Mouse (Mus musculus) ovary, adult 18-20 months (tissue): ENCODE results near the gene Ltn1.
A peak's percentile ranks its signal among the peaks of the same experiment; 100 is the strongest.

Experiments
- DNase-seq: peaks from one replicate; pipeline ENCODE4 v3.0.0; 2022; ENCODE audit warnings: low spot score, mixed read lengths

Gene Ltn1

DNA sequence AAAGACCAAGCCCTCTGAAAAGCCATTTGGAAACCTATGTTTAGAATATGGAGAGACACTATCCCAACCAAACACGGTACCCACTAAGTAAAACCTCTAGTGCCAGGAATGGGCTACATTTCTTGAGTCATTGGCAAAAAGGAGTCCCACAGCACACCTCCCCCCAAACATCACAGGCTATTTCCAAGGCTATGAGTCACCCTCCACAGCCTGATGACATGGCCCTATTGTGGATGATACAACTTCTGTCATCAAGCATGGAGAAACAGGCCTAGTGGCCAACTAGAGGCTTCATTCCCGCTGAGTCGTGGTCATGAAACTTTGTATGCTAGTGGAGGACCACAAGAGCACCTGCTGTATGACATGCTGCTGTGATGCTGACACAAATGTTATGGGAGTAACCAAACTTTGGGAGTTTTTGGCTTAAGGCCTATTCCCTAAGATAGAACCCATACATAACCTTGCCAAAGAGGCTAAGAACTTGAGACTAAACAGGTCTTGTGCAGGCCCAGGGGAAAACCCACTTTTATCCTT, 44.9 kb downstream of the Ltn1 start:
- DNase-seq, result no peak

DNA sequence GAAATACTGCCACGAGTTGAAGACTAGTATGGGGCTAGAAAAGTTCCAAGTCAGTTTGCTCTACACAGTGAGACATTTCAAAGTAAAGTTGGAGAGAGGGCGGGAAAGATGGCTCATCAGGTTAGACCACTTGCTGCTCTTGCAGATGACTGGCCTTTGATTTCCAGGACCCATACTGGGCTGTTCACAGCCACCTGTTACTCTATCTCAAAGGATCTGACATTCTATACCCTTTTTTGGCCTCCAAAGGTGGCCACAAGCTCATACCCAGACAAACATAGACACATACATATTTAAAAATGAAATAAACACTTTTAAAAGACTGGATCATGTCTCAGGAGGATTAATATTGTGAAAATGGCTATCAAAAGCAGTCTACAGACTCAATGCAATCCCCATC, 48.0 kb downstream of the Ltn1 start:
- no peak for DNase-seq

DNA sequence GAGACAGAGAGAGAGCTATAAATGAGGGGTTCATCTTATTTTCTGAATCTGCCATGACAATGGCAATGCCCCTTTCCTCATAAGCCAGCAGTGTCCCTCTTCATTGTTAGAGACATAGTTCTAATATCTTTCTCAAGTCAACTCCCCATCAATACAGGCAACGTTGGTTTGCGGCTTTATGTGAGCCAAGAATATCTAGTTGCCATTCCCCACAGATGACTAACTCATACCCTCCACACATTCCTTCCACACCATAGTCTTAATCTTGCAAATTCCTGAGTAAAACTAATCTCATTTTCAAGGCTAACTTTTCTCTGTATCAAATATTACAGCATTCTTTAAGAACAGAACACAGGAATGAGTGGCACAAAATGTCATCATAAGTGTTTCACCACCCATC, 49.4 kb downstream of the Ltn1 start:
- DNase-seq, result no peak

DNA sequence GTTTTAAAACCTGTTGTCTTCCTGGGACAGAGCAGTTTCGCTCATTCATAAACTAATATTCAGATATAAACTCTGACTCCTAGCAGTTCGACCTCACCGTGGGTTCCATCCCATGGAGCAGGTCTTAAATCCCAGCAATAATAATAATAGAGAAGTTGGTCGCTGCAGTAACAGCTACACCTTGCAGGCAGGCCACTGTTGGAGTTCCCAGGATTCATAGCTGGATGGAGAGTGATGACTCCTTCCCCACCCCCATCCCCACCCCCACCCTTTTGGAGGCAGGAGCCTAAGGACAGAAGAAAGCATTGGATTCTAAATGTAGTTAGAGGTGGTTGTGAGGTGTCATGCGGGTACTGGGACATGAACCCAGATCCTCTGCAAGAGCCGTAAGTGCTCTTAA, 66.0 kb downstream of the Ltn1 start:
- no peak for DNase-seq

DNA sequence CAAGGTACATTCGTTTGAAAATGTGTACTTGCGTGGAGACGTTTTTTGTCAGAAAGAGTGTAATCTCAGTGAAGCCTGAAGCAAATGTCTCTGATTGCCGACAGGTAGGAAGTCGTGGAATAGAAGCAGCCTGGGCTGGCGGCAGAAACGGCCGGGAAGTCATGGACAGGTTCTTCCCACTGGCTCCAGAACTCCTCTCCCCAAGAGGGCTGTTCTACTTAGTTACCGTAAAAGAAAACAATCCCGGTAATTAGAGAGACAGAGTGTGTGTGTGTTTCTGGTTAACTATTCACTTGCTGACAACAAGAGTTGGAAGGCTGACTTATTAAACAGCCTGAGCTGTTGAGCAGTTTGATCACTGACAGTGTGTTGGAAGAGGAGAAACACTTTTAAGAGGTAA, 66.4 kb downstream of the Ltn1 start:
- no peak for DNase-seq

DNA sequence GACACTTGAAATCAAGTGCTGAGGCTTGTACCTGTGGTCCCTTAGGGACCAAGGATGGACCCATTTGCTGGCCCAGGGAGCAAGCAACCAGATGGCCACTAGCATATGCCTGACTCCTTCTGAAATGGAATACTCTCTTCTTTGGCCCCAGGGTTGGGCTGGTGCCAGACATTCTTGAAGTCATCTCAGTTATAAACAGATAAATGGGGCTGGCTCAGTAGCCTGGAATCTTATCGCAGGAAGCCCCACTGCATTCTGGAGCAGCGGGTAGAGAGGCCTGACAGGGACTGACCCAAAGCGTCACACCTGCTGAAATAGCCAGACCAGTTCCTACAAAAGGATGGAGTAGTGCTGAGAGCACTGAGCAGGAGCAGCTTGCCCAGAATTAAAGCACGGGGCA, 68.2 kb downstream of the Ltn1 start:
- peak; percentile 16 for DNase-seq

DNA sequence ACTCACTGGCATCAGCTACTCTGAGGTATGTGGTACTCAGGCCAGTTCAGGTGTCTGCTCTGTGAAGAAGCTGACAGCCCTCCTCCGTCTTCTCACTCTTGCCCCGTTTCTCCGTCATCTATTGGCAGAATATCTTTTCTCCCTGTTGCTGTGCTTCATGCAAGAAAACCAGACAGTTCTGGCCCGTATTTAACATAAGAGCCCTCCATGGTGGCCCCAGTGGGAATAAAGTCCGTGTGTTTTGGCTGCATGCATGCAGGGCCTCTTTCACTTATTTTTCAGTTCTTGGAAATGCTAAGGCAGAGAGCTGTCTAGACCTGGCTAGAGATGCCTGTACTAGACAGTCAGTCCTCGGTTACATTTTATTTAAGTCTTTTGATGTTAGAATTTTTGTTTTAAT, 72.3 kb downstream of the Ltn1 start:
- DNase-seq, result no peak

DNA sequence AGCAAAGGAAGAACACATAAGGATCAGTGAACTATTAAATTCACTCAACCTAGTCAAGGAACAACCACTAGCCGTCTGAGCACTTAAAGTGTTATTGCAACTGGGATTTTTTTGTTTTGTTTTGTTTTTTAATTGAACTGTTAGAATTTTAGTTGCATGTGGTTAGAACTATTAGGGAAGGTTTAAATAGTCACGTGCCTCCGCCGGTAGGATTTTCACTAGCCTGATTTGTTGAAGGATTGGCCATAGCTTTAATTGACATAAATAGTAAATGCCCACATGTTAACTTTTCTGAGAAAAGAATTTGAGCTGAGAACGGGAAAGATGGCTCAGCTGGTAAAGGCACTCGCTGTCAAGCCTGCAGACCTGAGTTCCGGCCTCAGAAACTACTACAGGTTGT, 77.7 kb downstream of the Ltn1 start:
- DNase-seq, result no peak

DNA sequence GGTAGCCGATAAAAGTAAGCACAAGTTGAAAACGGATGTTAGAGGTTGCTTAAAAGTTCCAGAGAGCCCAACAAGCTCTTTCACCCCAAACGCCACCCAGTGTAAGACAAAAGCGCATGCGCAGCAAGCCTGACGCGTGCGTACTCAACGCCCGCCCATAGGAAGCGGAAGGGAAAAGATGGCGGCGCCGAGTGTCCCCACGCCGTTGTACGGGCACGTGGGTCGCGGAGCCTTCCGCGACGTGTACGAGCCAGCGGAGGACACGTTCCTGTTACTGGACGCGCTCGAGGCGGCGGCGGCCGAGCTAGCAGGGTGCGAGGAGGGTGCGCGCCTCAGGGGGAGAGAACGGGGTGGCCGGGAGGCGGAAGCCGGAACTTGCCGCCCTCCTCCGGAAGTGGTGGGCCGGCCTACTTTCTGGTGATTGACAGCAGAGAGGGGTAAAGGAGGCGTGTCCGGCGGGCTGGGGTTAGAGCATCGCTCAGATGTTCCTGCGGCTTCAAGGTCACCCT, 78.3 kb downstream of the Ltn1 start, which contains the start of gene N6amt1:
TSS of gene N6amt1 (plus strand) at position 111 of the 509 bp plus-strand sequence.
- DNase-seq, result peak; percentile 92

DNA sequence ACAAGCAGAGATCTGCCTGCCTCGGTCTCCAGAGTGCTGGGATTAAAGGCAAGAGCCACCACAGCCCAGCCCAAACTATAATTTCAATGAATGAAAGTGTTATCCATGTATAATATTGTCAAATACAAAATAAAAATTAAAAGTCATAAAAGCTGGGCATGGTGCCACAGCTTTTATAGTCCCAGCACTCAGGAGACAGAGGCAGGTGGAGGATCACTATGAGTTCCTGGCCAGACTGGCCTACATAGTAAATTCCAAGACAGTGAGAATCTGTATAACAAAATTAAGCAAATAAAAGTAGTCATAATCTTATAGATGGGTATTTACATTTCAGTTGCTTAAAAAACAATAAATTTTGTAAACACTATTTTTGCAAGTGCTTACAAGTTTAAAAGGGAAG, 78.8 kb downstream of the Ltn1 start:
- DNase-seq, result no peak

DNA sequence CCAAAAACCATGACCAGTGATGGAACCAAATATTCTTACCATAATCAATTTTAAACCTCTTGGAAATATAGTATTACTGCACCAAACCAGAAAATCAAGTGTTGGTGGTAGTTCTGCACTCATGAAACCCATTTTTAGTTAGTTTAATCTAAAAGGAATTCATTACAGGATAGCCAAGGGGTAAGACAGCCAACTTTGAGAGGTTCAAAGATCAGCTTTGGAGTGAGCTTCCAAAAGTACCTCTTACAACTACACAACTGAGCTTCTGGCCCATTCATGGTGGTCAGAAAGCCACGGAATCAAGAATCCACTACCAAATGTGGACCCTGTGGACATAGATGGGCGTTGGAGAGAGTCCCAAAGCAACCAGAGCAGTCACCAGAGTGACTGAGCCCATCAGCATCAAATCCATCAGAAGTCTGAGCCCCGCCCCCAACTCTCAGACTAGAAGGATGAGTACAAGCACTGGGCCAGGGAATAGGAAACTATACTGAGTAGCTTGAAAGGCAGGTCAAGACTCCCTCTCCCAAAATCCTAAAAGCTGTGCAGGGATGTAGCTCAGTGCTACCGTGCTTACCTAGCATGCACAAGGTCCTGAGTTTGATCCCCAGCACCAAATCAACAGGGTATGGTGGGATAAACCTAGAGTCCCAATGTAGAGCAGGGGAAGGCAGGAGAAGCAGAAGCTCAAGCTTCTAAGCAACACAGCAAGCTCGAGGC, 80.9 kb downstream of the Ltn1 start:
- no peak for DNase-seq

DNA sequence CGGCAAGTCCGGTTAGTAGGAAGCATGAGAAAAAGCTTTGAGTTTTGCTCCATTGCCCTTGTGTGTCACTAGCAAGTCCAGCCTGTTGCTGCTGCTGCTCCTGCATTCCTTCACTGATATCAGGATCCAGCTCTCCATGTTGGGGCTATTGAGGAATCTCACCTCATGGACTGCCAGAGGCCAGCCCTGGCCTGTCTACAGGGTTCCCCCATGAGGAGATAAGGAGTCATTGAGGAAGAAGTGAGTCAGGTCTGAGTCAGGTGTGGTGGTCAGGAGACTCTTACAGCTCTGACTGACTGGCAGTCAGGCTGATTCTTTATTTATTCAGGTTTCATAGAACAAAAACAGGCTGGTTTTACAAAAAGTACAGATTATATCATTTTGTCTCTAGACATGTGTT, 84.3 kb downstream of the Ltn1 start:
- no peak for DNase-seq

DNA sequence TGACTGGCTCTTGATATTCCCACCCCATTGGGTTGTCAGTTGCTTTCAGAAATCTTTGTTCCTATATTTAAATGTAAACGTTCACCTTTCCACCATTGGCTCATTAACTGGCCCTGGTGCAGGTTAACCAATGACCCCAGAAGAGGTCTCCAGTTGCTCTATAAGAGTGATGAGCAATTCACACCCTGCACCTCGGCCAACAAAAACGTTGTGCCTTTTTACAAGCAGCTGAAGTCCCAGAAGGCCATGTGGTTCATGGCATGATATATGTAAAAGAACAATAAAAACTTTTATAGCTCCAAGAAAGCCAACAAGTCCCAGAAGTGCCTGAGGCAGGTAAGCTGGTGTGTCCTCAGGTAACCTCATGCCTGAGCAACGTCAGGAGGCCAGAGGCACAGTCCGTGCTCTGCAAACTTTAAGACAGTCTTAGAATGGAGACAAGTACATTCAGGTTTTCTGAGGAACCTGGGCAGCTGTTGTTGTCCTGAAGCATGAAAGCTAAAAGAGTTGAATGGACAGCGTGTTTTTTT, 91.3 kb downstream of the Ltn1 start:
- DNase-seq, result no peak

DNA sequence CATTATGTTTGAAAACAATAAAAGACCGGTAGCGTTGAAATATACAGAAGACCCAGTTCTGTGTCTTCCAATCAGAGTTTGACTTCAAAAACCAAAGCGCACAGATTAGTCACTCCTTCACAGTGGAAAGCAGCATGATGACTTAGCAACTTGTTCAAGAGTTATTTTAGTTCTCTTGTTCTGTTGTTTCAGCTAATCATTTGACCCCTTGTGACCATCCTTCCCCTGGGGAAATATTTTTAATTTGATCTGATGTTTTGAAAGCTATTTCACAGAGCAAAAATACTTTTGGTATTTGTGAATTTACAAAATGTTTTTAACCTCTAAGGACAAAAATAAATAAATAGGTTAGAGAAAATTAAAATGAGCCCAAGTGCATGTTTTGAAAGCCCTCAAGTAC, 97.7 kb downstream of the Ltn1 start:
- DNase-seq, result no peak

DNA sequence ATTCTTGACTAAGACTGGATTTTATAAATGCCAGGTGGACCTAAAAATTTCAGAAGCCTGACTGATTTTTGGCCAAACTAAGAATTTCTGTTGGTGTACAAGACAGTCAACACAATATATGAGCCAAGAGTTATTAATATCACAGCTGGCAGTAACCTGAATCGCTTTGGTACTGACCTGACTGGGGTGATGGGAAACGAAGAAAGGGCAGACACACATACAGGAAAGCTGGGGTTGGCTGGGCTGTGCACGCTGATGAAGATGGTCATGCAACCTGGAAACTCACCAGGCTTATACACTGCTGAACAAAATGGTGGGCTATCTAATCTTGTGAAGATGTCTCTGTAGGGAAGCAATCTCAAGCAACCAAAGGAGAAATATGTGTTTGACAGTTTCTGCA, 102.4 kb downstream of the Ltn1 start:
- no peak for DNase-seq
